Mouse (Mus musculus) megakaryocyte progenitor cell, adult 5-6 weeks (primary cell): Measurements from ENCODE around the gene Zfp646. TPM values are rescaled to one million over a fixed set of nuclear protein-coding genes. Genes with fewer than 3 reads are reported as not detected.
A peak's percentile ranks its signal among the peaks of the same experiment; 100 is the strongest.

Source experiments
- ATAC-seq: replicated peaks from 2 replicates; pipeline ENCODE4 v1.8.0; 2016; ENCODE audit warnings: mild to moderate bottlenecking, moderate TSS enrichment, inconsistent platforms; ENCODE audit not compliant: poor library complexity
- total RNA-seq, 2 experiments: library from RNA; stranded (forward) in 1 of 2; stranded (reverse) in 1 of 2; fragments of 157-497, 149-512 nt in 1 of 2; fragments of 200-1000 nt in 1 of 2; gene quantifications; 2 replicates each; pipeline versions ENCODE4 v1.2.3 to v1.2.4; 2015 to 2017

Gene Zfp646
- total RNA-seq, 2 experiments from 2014 or later: 18.7 to 31.6 TPM

GRCm38 (mm10) chr7:127915293-127915692 is 39.3 kb downstream of the Zfp646 start:
- no peak for ATAC-seq

- ATAC-seq: peak; percentile 47; the same call in 1 of the 2 replicates
These were observed 42.2 kb downstream of the Zfp646 start for GRCm38 (mm10) chr7:127918203-127918602.

DNA sequence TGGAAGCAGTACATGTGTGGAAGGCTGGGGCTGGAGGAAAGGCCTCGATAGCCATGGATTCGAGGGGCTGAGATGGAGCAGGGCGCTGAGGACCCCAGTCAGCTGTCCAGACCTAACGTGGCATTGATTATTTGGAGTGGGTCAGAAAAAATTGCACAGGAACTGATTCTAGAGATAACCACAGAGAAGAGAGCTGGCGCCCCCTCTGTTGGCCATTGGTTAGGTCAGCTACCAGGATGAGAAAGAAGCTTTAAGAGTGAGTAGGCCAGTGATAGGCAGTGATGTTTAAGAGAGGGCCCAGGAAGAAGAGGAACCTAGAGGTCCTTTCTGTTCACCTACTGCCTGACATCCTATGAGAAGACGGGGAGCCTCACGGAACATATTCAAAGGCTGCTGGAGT is 43.3 kb downstream of the Zfp646 start:
- ATAC-seq: peak; percentile 53

DNA sequence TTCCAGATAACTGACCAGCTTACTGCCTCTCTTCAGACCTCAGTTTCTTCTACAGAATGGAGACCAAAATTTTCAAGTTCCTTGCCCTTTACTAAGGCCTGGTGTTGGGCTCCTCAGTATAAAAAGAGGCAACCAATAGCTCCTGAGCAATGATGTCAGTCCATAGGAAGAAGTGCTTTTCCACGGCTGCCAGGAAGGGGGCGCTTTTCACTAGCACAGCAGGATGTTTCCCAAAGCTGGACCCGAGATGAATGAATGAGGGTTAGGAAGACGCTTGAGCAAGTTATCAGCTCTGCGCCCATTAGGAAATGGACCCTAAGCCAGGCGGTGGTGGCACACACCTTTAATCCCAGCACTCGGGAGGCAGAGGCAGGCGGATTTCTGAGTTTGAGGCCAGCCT is 45.5 kb downstream of the Zfp646 start:
- peak; percentile 53 for ATAC-seq

DNA sequence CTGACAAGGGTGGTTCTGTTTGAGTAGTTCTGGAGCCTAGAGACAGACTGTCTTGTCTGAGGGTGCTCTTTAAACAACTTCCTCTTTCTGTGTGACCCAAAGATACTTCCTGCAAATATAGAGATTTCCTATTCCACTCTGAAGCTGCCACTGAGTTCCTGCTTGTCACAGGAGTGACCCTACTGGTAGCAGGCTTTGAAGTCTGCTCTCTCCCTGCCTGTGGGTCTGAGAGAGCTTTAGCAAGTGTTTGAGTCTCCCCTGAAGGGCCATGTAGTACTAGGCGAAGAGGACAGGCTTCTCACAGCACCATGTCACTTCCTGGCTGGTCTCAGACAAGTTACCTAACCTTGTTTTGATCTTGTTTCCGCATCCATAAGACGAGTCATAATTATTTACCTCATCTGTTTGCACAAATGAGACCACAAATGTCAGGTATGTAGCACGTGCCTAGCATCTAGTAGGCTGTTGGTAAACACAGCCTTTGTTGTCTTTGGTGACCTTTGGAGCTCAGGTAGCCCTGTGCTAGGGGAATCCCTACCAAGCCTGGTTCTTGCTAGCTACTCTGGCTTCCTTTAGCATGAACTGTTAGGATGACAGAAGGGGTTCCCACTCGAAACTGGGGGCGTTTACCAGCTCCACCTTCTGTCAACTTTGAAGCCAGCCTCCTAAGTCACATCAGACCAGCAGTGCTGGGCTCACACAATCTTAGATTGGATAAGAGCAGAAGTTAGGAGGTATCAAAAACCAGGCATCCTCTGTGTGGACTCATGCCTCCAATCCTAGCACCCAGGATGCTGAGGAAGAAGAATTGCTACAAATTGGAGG is 46.6 kb downstream of the Zfp646 start:
- ATAC-seq: peak; percentile 57

DNA sequence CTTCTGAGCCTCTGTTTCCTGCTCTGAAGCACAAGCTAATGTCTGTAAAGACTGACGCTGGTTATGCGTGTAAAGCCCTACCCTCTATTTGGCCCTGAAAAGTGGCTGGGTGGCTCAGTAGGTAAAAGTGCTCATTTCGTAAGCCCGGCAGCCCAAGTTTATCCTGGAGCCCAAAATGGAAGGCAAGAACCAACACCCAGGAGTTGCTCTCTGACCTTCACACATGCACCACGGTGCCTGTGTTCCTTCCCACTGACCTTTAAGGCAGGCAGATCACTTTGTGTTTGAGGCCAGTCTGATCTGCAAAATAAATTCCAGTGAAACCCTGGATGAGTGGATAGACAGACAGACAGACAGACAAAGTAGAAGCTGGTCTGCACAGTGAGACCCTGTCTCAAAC is 47.7 kb downstream of the Zfp646 start:
- no peak for ATAC-seq

DNA sequence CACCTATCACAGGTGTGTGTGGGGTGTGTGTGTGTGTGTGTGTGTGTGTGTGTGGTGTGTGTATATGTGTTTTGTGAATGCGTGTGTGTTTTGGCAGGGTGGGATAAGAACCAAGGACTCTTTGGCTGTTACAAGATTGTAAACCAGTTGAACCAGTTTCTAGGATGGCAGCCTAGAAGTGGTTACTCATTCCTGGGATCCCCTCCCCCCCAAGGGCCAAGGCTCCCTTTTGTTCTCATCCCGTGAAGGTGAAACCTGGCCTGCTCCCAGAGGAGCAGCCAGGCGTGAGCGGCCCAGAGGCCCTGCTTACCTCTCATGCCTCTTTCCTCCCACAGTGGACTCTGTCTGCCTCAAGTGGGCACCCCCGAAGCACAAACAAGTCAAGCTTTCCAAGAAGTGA is 49.2 kb downstream of the Zfp646 start:
- ATAC-seq: no peak

DNA sequence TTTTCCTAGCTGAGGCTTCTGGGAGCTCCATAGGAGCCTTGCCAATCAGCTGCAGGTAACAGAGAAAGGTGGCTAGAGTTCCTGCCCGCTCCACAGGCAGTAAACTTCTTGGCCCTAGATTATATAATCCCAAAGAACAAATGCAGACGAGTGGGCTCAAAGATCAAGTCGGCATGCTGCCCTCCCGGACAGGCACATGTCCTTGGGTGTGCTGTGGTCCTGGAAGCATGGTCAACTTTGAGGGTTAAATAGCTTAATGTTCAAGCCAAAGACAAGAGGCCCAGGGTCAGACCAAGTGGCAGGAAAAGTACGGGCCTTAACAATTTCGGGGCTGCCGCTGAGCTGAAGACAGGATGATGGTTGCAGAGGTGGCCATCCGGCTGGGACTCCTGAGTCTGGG is 50.0 kb downstream of the Zfp646 start:
- ATAC-seq: no peak

DNA sequence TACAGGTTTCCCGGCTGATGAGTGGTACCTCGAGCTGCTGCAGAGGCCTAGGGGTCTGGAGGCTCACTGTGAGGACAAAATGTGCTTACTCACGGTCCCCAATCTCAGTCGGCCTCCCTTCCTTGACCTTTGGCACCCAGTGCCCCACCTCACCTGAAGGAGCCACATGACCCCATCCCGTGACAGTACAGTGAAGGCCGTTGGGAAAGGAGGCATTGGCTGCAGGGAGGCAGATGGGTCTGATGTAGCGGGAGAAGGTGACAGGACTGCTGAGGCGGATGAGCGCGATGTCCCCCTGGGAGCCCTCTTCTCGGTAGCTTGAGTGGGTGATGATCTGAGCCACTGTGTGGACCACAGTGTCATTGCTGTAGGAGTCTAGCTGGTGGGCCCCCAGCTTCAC is 50.8 kb downstream of the Zfp646 start:
- no peak for ATAC-seq

DNA sequence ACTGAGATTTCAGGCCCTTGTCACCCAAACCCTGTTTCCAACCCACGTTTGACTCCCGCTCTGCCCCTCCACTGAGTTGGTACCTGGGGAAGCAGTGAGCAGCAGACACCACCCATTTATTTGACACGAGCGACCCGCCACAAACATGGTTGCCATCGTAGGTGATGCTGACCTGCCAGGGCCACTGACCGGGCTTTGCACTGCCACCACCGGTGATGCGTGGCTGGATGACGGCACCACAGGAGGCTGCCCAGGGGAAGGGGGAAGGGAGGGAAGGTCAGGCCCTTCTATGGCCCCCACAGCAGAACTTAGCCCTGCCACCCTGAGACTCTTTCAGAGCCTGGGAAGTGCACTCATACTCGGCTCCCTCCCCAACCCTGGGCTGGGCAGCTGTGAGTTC is 51.7 kb downstream of the Zfp646 start:
- ATAC-seq: no peak

DNA sequence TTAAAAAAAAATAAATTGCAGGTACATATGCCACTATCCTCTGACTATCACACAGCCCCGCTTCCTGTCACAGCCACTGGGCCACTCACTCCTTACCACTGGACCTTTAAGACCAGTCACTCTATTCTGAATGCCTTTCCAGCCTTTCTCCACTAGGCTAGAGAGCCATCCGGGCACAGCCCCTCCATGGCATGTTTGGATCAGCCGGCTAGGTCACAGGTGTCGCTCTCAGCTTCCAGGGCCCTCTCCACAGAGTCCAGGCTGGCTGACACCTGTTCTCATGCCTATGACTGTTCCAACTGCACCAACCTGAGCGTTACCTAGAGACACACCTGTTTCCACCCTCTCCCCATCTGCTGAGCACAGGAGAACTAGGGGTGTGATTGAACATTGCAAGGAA is 52.6 kb downstream of the Zfp646 start:
- no peak for ATAC-seq

DNA sequence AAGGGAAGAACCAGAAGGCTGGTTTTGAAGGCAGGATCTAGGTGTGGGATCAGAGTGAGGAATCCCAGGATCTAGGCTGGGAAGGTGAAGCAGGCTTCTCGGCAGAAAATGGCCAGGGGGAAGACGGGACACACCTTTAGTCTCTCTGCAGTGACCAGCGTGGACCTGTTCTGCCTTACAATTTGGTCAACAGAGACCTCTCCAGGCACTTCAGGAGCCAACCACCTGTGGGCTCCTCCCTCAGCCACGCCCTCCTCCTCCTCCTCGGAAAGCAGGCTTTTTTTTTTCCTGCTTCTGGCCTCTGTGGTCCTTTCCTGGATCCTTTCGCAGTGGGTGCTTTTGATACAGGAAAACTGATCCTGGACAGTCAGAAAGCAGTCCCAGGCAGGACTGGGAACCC is 53.9 kb downstream of the Zfp646 start, which contains the start of gene Prss8:
Gene Prss8, minus strand, starts transcription at position 182 of the 400 bp plus-strand sequence.
- no peak for ATAC-seq

DNA sequence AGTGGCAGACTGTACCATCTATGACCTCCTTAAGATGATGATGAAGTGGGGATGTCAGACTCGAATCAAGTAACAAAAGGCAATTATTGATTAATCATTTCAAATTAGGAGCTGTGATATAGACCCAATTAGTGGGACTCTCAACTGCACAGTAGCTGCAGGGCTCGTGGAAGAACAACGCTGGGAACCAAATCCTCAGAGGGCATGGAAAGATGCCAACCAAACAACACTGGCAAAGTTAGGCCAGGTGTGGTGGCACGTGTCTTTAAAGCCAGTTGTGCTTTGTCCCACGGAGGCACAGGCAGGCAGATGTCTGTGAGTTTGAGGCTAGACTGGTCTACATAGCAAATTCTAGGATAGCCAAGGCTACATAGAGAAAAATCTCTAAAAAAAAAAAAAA is 54.6 kb downstream of the Zfp646 start:
- no peak for ATAC-seq

DNA sequence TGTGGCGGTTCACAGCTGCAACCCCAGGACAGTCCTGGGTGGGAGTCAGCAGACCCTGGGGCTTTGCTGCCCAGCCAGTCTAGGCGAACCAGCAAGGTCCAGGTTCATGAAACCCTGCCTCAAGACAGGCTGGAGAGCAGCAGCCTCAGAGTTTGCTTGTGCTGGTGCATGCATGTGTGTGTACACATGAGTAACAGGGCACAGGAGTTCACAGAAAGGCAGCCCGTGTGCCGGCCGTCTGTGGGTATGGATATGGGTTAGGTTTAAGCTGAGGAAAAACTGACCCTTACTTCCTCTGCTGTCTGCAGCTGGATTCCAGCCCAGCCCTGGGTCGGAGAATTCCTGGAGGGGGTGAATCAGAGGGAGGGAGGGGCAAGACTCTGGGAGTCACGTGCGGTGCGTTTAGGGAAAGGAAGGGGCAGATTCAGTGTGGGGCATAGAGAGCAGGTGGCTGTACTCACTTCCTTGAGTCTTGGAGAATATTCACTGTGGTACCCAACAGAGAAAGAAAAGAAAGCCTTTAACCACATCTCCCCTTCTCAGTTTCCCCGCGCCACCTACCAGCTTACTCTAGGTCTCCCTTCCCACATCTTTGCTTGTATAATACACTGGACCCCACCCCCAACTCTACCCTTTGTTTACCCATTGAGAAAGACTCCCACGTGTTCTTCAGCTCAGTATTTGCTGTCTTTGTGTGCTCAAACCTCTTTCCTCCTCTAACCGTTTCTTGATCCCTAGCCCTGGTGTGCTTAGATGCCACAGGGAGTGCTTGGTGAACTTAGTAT is 55.5 kb downstream of the Zfp646 start:
- ATAC-seq: no peak

DNA sequence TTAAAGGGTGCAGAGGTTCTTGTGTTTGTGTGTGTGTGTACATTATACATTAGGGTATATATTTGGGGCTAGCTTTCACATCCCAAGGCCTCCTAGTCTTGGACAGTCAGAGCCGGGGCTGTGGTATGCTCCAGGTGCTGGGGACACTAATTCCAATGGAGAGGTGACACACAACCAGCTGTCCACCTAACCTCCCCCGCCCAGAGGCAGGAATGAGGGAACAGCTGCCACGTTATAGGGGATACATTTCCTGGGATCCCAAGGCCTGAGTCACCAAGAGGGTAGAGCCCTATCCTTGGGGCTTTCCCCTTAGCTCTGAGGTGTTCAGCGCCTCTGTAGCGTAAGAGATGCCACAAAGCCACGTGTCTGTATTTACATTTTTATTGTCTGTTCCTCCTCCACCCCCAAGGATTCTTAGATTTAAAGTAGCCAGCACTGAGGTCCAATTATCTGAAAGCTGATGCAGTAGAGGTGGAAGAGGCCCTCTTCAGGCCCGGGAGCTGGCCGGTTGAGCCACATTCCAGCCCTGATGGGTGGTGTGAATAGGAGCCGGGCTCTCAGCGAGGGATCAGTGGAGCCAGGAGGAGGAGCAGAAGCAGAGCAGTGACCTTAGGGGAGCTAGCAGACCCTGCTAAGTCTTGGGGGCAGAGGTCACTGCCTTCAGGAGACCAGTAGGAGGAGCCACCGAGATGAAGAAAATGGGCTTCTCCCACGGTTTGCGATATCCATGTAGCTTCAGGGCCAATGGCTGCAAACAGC is 56.4 kb downstream of the Zfp646 start:
- ATAC-seq: no peak

- no peak for ATAC-seq
These were observed 58.1 kb downstream of the Zfp646 start for GRCm38 (mm10) chr7:127934075-127934474.

- peak; percentile 99 for ATAC-seq
These were observed 59.2 kb downstream of the Zfp646 start for GRCm38 (mm10) chr7:127935028-127935722.
